Mouse (Mus musculus) midbrain, postnatal 0 days (tissue): Measurements from ENCODE around the gene Tbc1d8. TPM values are rescaled to one million over a fixed set of nuclear protein-coding genes. Genes with fewer than 3 reads are reported as not detected.

Experiments
- ATAC-seq: fragments of 200-750 bp; cut with Nextera tagmentation; 2 replicates; pipeline ENCODE4 v1.8.0; 2017; ENCODE audit warnings: moderate number of reproducible peaks, mild to moderate bottlenecking, moderate TSS enrichment, moderate library complexity; ENCODE audit not compliant: low FRiP score
- DNase-seq: peaks from one replicate; pipeline ENCODE4 v3.0.0-alpha.2; 2015; ENCODE audit warnings: low spot score
- H3K27ac ChIP-seq: fragments of 300-500 bp; sonication (generic); 2 replicates; pipeline ENCODE4 v1.5.1; 2014; ENCODE audit warnings: low read depth, mild to moderate bottlenecking, low read length, mixed read lengths
- H3K27me3 ChIP-seq: fragments of 300-500 bp; sonication (generic); 2 replicates; pipeline ENCODE4 v1.6.1; 2014; ENCODE audit warnings: low read length, control low read depth, mixed read lengths; ENCODE audit not compliant: insufficient read depth
- H3K36me3 ChIP-seq: fragments of 300-500 bp; sonication (generic); 2 replicates; pipeline ENCODE4 v1.6.1; 2014; ENCODE audit warnings: low read length, control low read depth, mixed read lengths; ENCODE audit not compliant: insufficient read depth
- H3K4me1 ChIP-seq: fragments of 300-500 bp; sonication (generic); 2 replicates; pipeline ENCODE4 v1.6.1; 2014; ENCODE audit warnings: mild to moderate bottlenecking, control low read depth, antibody characterized with exemption, low read length, mixed read lengths; ENCODE audit not compliant: insufficient read depth
- H3K4me2 ChIP-seq: fragments of 300-500 bp; sonication (generic); 2 replicates; pipeline ENCODE4 v1.6.1; 2014; ENCODE audit warnings: low read depth, mild to moderate bottlenecking, low read length, mixed read lengths; ENCODE audit not compliant: poor library complexity, severe bottlenecking
- H3K4me3 ChIP-seq: fragments of 300-500 bp; sonication (generic); 2 replicates; pipeline ENCODE4 v1.5.1; 2014; ENCODE audit warnings: low read depth, mild to moderate bottlenecking, low read length, moderate library complexity
- H3K9ac ChIP-seq: fragments of 300-500 bp; sonication (generic); replicated peaks from 2 replicates; pipeline ENCODE4 v1.6.1; 2014; ENCODE audit warnings: mild to moderate bottlenecking, low read length, moderate library complexity, mixed read lengths; ENCODE audit not compliant: poor library complexity, severe bottlenecking
- H3K9me3 ChIP-seq: fragments of 300-500 bp; sonication (generic); 2 replicates; pipeline ENCODE4 v1.6.1; 2016; ENCODE audit warnings: low read length, control low read depth
- CTCF ChIP-seq: IDR thresholded peaks from 2 replicates; pipeline ENCODE4 v1.5.1; 2016; ENCODE audit warnings: antibody characterized with exemption, mild to moderate bottlenecking
- WGBS: fragments of 180-500 bp; shearing (Covaris S2); extraction: QIAGEN DNeasy Blood & Tissue Kit; methylation state at CpG from one replicate; pipeline ENCODE4 v1.1.7; 2014; 5-methylcytosine and 5-hydroxymethylcytosine counted together
- polyA plus RNA-seq: library from polyadenylated mRNA; unstranded; fragments of >200 nt; fragmentation: Nextera tagmentation; extraction: Ambion mirVana; gene quantifications from 2 replicates; pipeline ENCODE4 v1.2.1, GENCODE M21; 2015
- total RNA-seq: library from RNA; depleted of rRNA; stranded (reverse); fragments of >200 nt; gene quantifications from 2 replicates; pipeline ENCODE4 v1.2.3, GENCODE M21; 2014

Tbc1d8 gene
- total and polyA plus RNA-seq, 2 experiments from 2014 or later: 8.5 to 18.3 TPM

DNA sequence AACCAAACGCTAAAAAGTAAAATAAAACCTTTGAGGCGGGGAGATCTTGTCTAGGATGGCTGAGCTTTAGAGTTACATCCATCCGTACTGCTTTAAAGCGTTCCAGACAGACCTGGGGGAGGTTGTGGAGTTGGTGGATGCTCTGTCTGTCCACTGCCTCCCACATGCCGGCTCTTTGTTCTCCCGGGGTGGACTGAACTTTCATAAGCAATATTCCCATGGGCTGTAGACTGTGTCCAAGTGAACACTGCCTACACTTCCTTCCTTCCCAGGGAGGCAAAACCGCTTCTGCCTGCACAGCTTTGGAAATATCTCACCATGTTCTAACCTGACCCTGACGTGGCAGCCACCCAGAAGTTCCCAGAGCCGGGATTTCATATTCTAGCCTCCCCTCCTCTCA lies 4.0 kb downstream of the Tbc1d8 start:
- no peak overlapping the region for H3K4me2 ChIP-seq
- WGBS: 89% methylated on average over 9 of the region's 9 CpGs
- H3K27me3 ChIP-seq: no peaks in the 10 kb centered on the region
- TF ChIP-seq CTCF: no peak
- H3K9me3 ChIP-seq: no peaks in the 10 kb centered on the region
- ATAC-seq (no peak), DNase-seq (no peak)
- no peak overlapping the region for H3K27ac ChIP-seq
- no peak overlapping the region for H3K4me3 ChIP-seq
- peaks cover 9% of the 10 kb centered on the region; the same call in 1 of the 2 replicates for H3K4me1 ChIP-seq
- no peak overlapping the region for H3K9ac ChIP-seq
- no peaks in the 10 kb centered on the region for H3K36me3 ChIP-seq

DNA sequence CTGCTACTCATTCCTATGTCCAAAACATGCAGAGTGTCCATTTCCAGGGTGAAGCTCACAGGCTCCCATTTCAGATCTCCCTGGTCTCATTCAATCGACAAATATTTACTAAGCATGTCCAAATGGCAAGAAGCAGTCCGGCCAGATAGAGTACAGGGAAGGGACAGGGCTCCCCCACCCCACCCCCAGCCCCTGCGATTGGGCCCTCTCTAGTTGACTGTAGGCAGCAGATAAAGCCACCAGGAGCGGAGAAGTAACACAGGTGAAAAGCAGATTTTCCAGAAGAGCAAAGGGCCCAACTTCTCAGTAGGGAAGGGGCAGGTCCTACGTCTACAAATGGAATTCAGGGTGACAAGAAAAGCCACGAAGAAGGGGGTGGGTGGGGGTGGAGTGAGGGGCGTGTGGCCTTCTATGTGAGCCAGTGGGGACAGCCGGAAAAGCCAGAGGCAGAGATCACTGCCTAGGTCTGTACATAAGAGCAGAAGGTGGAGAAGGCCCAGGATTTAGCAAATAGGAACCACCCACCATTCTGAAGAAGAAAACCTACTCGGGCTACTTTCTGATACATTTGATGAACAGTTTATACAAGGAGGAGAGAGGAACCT lies 7.2 kb downstream of the Tbc1d8 start:
- 86% methylated on average over 9 of the region's 9 CpGs for WGBS
- TF ChIP-seq CTCF: no peak

DNA sequence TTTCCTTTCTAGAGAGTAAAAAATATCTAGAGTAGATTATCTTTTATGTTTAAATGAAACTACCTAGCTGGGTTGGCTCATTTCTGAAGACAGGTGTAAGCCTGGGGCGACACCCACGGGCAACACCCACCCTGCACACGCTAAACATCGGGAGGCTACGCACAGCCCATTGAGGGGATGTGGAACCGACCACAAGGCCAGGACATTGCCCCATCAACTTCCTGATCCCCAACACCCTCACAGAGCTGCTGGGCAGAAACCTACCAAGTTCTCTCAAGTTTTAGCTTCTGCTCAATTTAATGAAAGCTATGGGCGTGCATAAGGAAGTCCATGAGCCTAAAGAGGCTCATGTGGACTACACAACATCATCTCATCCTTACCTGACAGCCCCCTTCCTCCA lies 9.6 kb downstream of the Tbc1d8 start:
- ATAC-seq (no peak), DNase-seq (no peak)
- no peak overlapping the region for H3K9ac ChIP-seq
- 89% methylated on average over 7 of the region's 7 CpGs for WGBS
- H3K4me1 ChIP-seq: no peaks in the 10 kb centered on the region
- no peak overlapping the region for H3K4me2 ChIP-seq
- H3K9me3 ChIP-seq: no peaks in the 10 kb centered on the region
- no peaks in the 10 kb centered on the region for H3K27me3 ChIP-seq
- H3K27ac ChIP-seq: no peak overlapping the region
- H3K4me3 ChIP-seq: no peak overlapping the region
- H3K36me3 ChIP-seq: no peaks in the 10 kb centered on the region
- no peak for TF ChIP-seq CTCF

More for the DNA sequence above, 7.2 kb downstream of the Tbc1d8 start:
- no peak for ATAC-seq
- Histone ChIP-seq H3K4me3 (no peak overlapping the region), H3K4me2 (no peak overlapping the region), H3K27ac (no peak overlapping the region), H3K27me3 (no peaks in the 10 kb centered on the region), H3K4me1 (no peaks in the 10 kb centered on the region; the same call in 1 of the 2 replicates), H3K36me3 (no peaks in the 10 kb centered on the region), H3K9me3 (no peaks in the 10 kb centered on the region), H3K9ac (no peak overlapping the region)
- no peak for DNase-seq

DNA sequence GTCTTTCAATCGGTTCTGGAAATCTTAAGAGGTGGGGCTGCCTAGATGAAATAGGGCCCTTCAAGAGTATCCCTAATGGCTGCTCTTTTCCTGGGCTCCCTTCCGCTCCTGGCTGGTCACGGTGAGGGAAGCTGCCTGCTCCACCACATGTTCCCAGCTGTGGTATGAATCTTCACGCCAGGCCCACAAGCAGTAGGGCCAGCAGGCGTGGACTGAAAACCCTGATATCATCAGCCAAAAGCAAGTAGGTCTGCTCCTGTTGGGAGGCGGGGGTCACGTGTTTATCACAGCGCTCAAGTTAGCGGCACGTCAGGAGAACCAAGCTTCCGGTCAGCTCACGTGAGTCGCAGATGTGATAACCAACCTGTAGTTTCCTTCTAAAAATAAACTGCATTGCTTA lies 12.0 kb downstream of the Tbc1d8 start:
- 98% methylated on average over 13 of the region's 13 CpGs for WGBS
- H3K4me2 ChIP-seq: no peak overlapping the region
- no peaks in the 10 kb centered on the region for H3K4me1 ChIP-seq
- no peak overlapping the region for H3K4me3 ChIP-seq
- H3K9ac ChIP-seq: no peak overlapping the region
- no peak for DNase-seq
- ATAC-seq: no peak
- no peaks in the 10 kb centered on the region for H3K9me3 ChIP-seq
- no peak for TF ChIP-seq CTCF
- no peak overlapping the region for H3K27ac ChIP-seq
- H3K36me3 ChIP-seq: no peaks in the 10 kb centered on the region
- H3K27me3 ChIP-seq: no peaks in the 10 kb centered on the region

DNA sequence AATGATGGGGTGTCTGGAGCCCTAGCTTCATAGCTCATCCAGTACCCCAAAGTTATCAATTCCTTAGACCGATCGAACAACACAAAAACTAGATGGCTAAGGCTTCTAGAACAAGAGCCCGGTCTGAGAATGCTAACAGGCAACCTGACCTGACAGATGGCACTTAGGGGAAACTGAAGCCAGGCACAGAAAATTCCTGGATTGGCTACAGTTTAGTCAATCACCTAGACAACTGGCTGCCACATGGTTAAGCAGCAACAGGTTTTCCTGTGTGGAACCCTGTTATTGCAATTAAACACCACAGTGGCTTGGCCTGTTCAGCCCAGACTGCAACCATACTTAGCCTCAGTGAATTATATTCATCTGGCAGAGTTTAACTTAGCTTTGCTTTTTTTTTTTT lies 13.8 kb downstream of the Tbc1d8 start:
- no peaks in the 10 kb centered on the region for H3K36me3 ChIP-seq
- H3K9ac ChIP-seq: no peak overlapping the region
- ATAC-seq (no peak), DNase-seq (no peak)
- no peaks in the 10 kb centered on the region for H3K4me1 ChIP-seq
- H3K4me3 ChIP-seq: no peak overlapping the region
- H3K9me3 ChIP-seq: no peaks in the 10 kb centered on the region
- no peak overlapping the region for H3K4me2 ChIP-seq
- TF ChIP-seq CTCF: no peak
- WGBS: 94% methylated on average over 3 of the region's 3 CpGs
- H3K27ac ChIP-seq: no peak overlapping the region
- no peaks in the 10 kb centered on the region for H3K27me3 ChIP-seq

DNA sequence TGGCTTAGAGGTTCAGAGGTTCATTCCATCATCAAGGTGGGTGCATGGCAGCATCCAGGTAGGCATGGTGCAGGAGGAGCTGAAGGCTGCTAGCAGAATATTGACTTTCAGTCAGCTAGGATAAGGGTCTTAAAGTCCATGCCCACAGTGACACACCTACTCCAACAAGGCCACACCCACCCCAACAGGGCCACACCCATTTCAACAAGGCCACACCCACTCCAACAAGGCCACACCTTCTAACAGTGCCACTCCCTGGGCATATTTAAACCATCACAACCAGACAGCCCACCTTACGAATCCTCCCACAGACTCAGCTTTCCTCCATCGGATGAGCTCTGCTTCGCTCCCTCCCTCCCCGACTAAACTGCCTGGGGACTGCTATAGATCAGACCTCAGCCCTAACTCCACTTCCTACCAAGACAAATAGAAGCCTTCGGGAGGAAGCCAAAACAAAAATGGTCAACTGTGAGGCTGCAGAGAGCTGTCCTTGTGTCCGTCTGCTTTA lies 15.6 kb downstream of the Tbc1d8 start:
- TF ChIP-seq CTCF: no peak
- ATAC-seq (no peak), DNase-seq (no peak)
- H3K36me3 ChIP-seq: no peaks in the 10 kb centered on the region
- WGBS: 90% methylated on average over 6 of the region's 6 CpGs
- H3K27ac ChIP-seq: no peak overlapping the region
- H3K27me3 ChIP-seq: no peaks in the 10 kb centered on the region
- H3K4me3 ChIP-seq: no peak overlapping the region
- H3K4me1 ChIP-seq: no peaks in the 10 kb centered on the region
- H3K4me2 ChIP-seq: no peak overlapping the region
- no peak overlapping the region for H3K9ac ChIP-seq
- no peaks in the 10 kb centered on the region for H3K9me3 ChIP-seq
